Mouse (Mus musculus) ES-E14 (cell line): ENCODE measurements around the gene Ebi3.
A peak's percentile ranks its signal among the peaks of the same experiment; 100 is the strongest.

Experiments used
- CHD2 ChIP-seq: IDR thresholded peaks from 2 replicates; pipeline ENCODE4 v1.6.1; 2014; ENCODE audit warnings: mild to moderate bottlenecking, low read depth, low read length, inconsistent platforms
- ZC3H11A ChIP-seq: IDR thresholded peaks from 2 replicates; pipeline ENCODE4 v1.6.1; 2012; ENCODE audit warnings: low read depth, mild to moderate bottlenecking, inconsistent platforms, low read length, borderline replicate concordance
- ZNF384 ChIP-seq: IDR thresholded peaks from 2 replicates; pipeline ENCODE4 v1.6.1; 2012; ENCODE audit warnings: low read depth, low read length, inconsistent platforms

GRCm38 (mm10) chr17:55958918-55959728, 6.7 kb downstream of the Ebi3 start, which contains the start of gene Yju2:
- TF ChIP-seq ZC3H11A (no peak), ZNF384 (peak; percentile 53; the same call in 1 of the 2 replicates), CHD2 (peak; percentile 89)
